Mouse (Mus musculus) forebrain, postnatal 0 days (tissue): ENCODE measurements around the gene Prickle2. TPM values are rescaled to one million over a fixed set of nuclear protein-coding genes. Genes with fewer than 3 reads are reported as not detected.

ENCODE experiments used
- ATAC-seq: fragments of 200-750 bp; cut with Nextera tagmentation; 2 replicates; pipeline ENCODE4 v1.8.0; 2017; ENCODE audit warnings: mild to moderate bottlenecking, moderate library complexity
- DNase-seq: peaks from one replicate; pipeline ENCODE4 v3.0.0-alpha.2; 2015
- H3K27ac ChIP-seq: fragments of 300-500 bp; sonication (generic); 2 replicates; pipeline ENCODE4 v1.5.1; 2014; ENCODE audit warnings: low read depth, mild to moderate bottlenecking, antibody characterized with exemption, low read length, moderate library complexity, mixed read lengths
- H3K27me3 ChIP-seq: fragments of 300-500 bp; sonication (generic); 2 replicates; pipeline ENCODE4 v1.6.1; 2014; ENCODE audit warnings: mild to moderate bottlenecking, low read length, mixed read lengths; ENCODE audit not compliant: insufficient read depth
- H3K36me3 ChIP-seq: fragments of 300-500 bp; sonication (generic); 2 replicates; pipeline ENCODE4 v1.6.1; 2014; ENCODE audit warnings: mild to moderate bottlenecking, moderate library complexity; ENCODE audit not compliant: insufficient read depth
- H3K4me1 ChIP-seq: fragments of 300-500 bp; sonication (generic); 2 replicates; pipeline ENCODE4 v1.6.1; 2014; ENCODE audit warnings: antibody characterized with exemption; ENCODE audit not compliant: insufficient read depth
- H3K4me2 ChIP-seq: fragments of 300-500 bp; sonication (generic); 2 replicates; pipeline ENCODE4 v1.6.1; 2014; ENCODE audit warnings: low read depth, mild to moderate bottlenecking, moderate library complexity
- H3K4me3 ChIP-seq: fragments of 300-500 bp; sonication (generic); 2 replicates; pipeline ENCODE4 v1.5.1; 2014; ENCODE audit warnings: low read depth, low read length, mixed read lengths
- H3K9ac ChIP-seq: fragments of 300-500 bp; sonication (generic); 2 replicates; pipeline ENCODE4 v1.6.1; 2014; ENCODE audit warnings: mild to moderate bottlenecking
- H3K9me3 ChIP-seq: fragments of 300-500 bp; sonication (generic); 2 replicates; pipeline ENCODE4 v1.6.1; 2016; ENCODE audit warnings: low read length
- CTCF ChIP-seq: sonication (generic); IDR thresholded peaks from 2 replicates; pipeline ENCODE4 v1.5.1; 2016; ENCODE audit warnings: antibody characterized with exemption, control low read depth, low read depth
- WGBS: fragments of 180-500 bp; shearing (Covaris S2); extraction: QIAGEN DNeasy Blood & Tissue Kit; methylation state at CpG from one replicate; pipeline ENCODE4 v1.1.7; 2014; 5-methylcytosine and 5-hydroxymethylcytosine counted together
- polyA plus RNA-seq: library from polyadenylated mRNA; unstranded; fragments of >200 nt; fragmentation: Nextera tagmentation; extraction: Ambion mirVana; gene quantifications from 2 replicates; pipeline ENCODE4 v1.2.1, GENCODE M21; 2015
- total RNA-seq: library from RNA; depleted of rRNA; stranded (reverse); fragments of >200 nt; gene quantifications from 2 replicates; pipeline ENCODE4 v1.2.3, GENCODE M21; 2014

Gene Prickle2
- total and polyA plus RNA-seq, 2 experiments from 2014 or later: 8.4 to 29.4 TPM

DNA sequence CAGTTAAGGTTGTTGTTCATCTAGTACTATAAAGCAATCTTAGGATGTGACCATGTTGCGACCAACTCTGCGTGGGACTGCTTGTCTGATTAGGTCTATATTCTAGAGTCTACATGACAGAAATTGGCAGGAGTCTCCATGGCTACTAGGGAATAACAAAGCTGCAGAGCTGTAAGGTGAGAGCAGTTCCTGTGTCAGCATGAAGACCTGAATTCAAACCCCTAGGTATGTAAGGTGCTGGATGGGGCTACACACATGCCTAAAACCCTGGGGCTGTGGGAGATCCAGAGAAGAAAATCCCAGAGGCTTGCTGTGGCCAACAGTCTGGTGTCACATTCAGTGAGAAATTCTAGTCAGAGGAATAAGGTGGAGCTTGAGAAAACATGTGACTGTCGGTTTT is 78.2 kb downstream of the Prickle2 start:
- Histone ChIP-seq H3K27me3 (no peaks in the 10 kb centered on the region), H3K9me3 (no peaks in the 10 kb centered on the region), H3K27ac (no peak overlapping the region), H3K4me3 (no peak overlapping the region), H3K36me3 (no peaks in the 10 kb centered on the region), H3K4me2 (no peak overlapping the region), H3K9ac (no peak overlapping the region), H3K4me1 (no peaks in the 10 kb centered on the region)
- TF ChIP-seq CTCF: no peak
- WGBS: 82% methylated on average over 3 of the region's 3 CpGs
- no peak for ATAC-seq
- DNase-seq: no peak

DNA sequence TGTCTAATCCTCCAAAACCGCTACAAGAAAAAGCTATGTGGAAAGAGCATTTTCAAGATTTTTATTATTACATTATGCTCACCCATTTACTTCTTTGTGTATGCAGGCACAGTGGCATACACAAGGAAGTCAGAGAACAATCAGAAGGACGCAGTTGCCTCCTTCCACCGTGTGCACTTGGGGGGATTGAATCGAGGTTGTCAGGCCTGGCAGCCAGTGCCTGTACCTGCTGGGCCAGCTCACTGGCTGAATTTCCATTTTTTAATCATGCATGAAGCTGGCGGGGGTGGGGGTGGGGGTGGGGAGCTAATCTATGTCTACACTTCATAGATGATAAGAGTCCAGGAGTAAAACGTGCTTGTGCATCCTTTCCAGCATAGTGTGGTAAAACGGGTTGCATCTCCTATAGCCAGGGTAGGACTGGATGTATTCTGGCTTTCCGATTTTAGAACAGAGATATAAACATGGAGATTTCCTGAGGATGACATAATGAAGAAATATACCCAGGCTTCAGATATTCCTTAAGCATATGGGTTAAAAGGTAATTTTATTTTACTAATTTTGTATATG is 78.8 kb downstream of the Prickle2 start:
- 60% methylated on average over 8 of the region's 8 CpGs for whole genome bisulfite sequencing
- Histone ChIP-seq H3K27ac (no peak overlapping the region), H3K4me1 (no peaks in the 10 kb centered on the region), H3K9me3 (no peaks in the 10 kb centered on the region), H3K36me3 (no peaks in the 10 kb centered on the region), H3K9ac (no peak overlapping the region), H3K4me2 (no peak overlapping the region), H3K27me3 (no peaks in the 10 kb centered on the region), H3K4me3 (no peak overlapping the region)
- ATAC-seq (no peak), DNase-seq (no peak)
- no peak for TF ChIP-seq CTCF

DNA sequence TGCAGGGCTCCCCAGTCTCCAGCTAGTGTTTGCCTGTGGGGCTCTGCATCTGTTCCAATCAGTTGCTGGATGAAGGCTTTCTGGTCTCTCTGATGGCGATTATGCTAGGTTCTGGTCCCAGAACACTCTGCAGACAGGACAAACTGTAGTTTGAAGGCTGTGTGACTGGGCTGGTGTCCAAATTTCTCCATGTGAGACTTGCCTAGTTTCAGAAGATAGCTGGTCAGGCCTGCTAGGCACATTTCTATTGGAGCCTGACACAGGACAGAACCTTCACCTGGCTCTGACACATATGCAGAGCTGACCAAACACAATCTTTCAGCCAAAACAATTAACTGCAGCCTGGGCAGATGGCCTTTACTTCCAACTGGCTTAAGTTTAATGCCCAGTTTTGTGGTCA is 80.0 kb downstream of the Prickle2 start:
- no peaks in the 10 kb centered on the region for H3K4me1 ChIP-seq
- WGBS: 66% methylated on average over 1 of the region's 1 CpGs
- DNase-seq (no peak), ATAC-seq (no peak)
- no peaks in the 10 kb centered on the region for H3K36me3 ChIP-seq
- no peak overlapping the region for H3K4me2 ChIP-seq
- H3K27me3 ChIP-seq: no peaks in the 10 kb centered on the region
- no peak overlapping the region for H3K4me3 ChIP-seq
- no peak overlapping the region for H3K27ac ChIP-seq
- H3K9ac ChIP-seq: no peak overlapping the region
- H3K9me3 ChIP-seq: no peaks in the 10 kb centered on the region
- TF ChIP-seq CTCF: no peak

DNA sequence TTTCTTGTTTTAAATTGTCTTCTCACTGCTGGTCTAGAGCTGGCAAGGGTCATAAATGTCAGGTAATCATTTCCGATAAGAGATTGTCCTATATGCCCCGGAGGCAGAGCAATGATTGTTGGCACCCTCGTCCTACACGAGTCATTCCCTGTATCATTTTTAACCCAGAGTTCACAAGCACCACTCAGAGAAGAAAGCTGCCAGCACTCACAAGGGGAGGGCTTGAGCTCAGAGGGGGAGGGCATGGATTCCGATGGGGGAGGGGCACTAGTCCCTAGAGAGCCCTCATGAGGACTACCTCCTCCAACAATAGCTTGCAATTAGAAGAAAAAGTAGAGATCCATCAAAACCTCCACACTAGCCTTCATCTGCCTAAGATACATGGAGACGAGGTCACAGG is 81.6 kb downstream of the Prickle2 start:
- Histone ChIP-seq H3K4me1 (no peaks in the 10 kb centered on the region), H3K27ac (no peak overlapping the region), H3K4me2 (no peak overlapping the region), H3K9me3 (no peaks in the 10 kb centered on the region), H3K9ac (no peak overlapping the region), H3K4me3 (no peak overlapping the region), H3K36me3 (no peaks in the 10 kb centered on the region), H3K27me3 (no peaks in the 10 kb centered on the region)
- WGBS: 72% methylated on average over 6 of the region's 6 CpGs
- TF ChIP-seq CTCF: no peak
- ATAC-seq (no peak), DNase-seq (no peak)

DNA sequence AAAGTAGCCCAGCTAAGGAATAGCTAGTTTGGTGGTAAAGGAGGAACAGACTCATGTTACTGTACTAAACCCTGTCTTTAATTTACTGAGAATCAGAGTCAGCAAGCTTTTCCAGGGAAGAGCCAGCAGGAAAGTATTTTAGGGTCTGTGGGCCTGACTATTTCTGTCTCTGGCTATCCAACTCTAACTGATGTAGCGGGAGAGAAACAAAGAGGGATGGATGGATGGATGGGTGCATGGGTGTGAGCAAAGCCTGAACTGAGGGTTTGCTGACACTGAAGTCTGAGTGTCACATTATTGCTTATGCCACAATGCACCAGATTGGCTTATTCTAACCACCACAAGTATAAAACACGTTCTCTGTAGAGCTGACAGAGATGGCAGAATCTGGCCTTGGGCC is 88.8 kb downstream of the Prickle2 start:
- Histone ChIP-seq H3K4me2 (no peak overlapping the region), H3K36me3 (no peaks in the 10 kb centered on the region), H3K4me1 (no peaks in the 10 kb centered on the region), H3K4me3 (no peak overlapping the region), H3K27me3 (no peaks in the 10 kb centered on the region), H3K9me3 (no peaks in the 10 kb centered on the region), H3K27ac (peak overlapping the region; percentile 41; the same call in 1 of the 2 replicates), H3K9ac (no peak overlapping the region)
- WGBS: 48% methylated on average over 2 of the region's 2 CpGs
- TF ChIP-seq CTCF: no peak
- no peak for DNase-seq
- no peak for ATAC-seq

DNA sequence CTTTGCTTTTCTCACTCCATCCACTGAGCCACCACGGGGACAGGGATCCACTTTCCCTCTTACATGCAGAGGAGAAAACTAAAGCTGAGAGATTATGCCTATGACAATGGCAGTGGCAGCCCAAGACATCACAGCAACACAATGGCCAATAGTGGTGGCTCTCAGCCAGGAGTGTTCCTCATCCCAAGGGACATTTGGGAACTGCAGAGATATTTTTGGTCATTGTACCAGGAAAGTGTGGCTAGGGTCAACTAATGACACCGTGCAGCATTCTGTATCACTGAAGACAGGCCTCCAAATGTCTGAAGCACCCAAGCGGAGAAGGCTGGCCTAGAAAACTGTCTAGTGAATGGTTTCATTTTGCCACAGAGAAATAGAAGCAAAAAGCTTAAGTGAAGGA is 91.2 kb downstream of the Prickle2 start:
- H3K27me3 ChIP-seq: no peaks in the 10 kb centered on the region
- H3K9ac ChIP-seq: no peak overlapping the region
- H3K4me2 ChIP-seq: no peak overlapping the region
- DNase-seq (no peak), ATAC-seq (no peak)
- H3K4me3 ChIP-seq: no peak overlapping the region
- TF ChIP-seq CTCF: no peak
- H3K4me1 ChIP-seq: no peaks in the 10 kb centered on the region
- no peaks in the 10 kb centered on the region for H3K9me3 ChIP-seq
- WGBS: 88% methylated on average over 3 of the region's 3 CpGs
- H3K27ac ChIP-seq: no peak overlapping the region
- H3K36me3 ChIP-seq: no peaks in the 10 kb centered on the region

DNA sequence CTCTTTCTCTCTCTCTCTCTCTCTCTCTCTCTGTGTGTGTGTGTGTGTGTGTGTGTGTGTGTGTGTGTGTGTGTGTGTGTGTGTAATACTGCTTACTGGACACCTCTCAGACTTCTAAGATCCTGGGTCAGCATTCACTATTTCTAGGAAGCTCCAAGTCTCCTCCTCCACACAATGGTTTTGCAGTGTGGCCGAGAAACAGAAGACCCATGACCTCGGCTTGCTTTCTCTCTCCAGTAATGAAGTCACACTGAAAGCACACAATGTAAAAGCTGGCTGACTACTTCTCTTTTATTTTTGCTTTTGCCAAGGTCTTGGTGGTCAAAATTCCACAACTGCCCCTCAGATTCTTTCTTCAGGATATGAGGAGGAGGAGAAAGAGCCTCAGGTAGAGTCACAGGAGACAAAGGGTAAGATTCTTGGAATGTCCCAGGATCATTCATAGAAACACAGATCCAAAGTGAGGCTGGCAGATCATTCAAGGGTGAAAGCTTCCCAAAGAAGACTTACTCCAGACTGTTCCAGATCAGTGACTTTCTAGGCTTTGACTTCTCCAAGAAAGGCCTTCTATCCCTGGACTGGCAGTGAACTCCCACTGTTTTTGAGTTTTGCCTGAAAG is 93.7 kb downstream of the Prickle2 start:
- Histone ChIP-seq H3K4me2 (no peak overlapping the region), H3K27me3 (no peaks in the 10 kb centered on the region), H3K9me3 (no peaks in the 10 kb centered on the region), H3K4me1 (no peaks in the 10 kb centered on the region), H3K36me3 (no peaks in the 10 kb centered on the region), H3K9ac (no peak overlapping the region), H3K27ac (no peak overlapping the region), H3K4me3 (no peak overlapping the region)
- TF ChIP-seq CTCF: no peak
- 48% methylated on average over 2 of the region's 2 CpGs for WGBS
- ATAC-seq: no peak
- no peak for DNase-seq
